Comparison of ENCODE assay signal across 21 mouse cellular contexts in the genomic region with DNA sequence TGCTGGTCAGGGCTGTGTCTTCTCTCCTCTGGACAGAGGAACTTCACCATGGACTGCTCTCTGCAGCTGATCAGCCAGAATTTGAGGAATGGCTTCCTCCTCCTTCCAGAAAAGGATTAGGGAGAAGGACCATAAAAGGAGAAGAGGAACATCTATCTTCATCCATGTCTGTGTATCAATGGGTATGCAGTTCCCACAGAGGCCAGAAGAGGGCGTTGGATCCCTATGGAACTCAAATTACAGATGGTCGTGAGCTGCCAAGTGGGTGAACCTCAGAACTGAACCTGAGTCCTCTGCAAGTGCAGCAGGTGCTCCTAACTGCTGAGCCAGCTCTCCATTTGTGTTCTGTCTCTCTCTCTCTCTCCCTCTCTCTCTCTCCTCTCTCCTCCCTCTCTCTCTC. TPM values are rescaled to one million over a fixed set of nuclear protein-coding genes. Genes with fewer than 3 reads are reported as not detected.
A peak's percentile ranks its signal among the peaks of the same experiment; 100 is the strongest.
DNase-seq lines count a peak whose midpoint lies in the region; ATAC-seq and TF ChIP-seq lines count a peak whose summit lies in the region.
"Had no signal": no experiment of that assay in that cellular context is flagged by ENCODE, and none has a peak within 500 bp of the region (broad histone marks: within the 10 kb centered on the region; RNA-seq: fewer than 3 reads in every experiment).

No protein-coding gene starts in this region.

- H3K27ac ChIP-seq in forebrain, postnatal 0 days (ENCODE audit: low read depth, low read length) = no peak overlapping the region
- no peak overlapping the region for H3K27ac ChIP-seq in forebrain, embryonic 11.5 days (ENCODE audit: low read depth, low read length)
- H3K27ac ChIP-seq in left cerebral cortex, adult 2 months = no peak overlapping the region
- H3K27ac ChIP-seq: embryonic facial prominence, embryonic 10.5 days; hindbrain, embryonic 13.5 days; limb, embryonic 10.5 days; midbrain, embryonic 15.5 days; neural tube, embryonic 13.5 days had no signal

- H3K4me2 ChIP-seq in forebrain, postnatal 0 days (ENCODE audit: low read depth) = no peak overlapping the region
- H3K4me2 ChIP-seq in forebrain, embryonic 11.5 days (ENCODE audit: low read depth, low read length, severe bottlenecking) = no peak overlapping the region
- H3K4me2 ChIP-seq: hindbrain, embryonic 13.5 days; midbrain, embryonic 15.5 days; neural tube, embryonic 13.5 days had no signal

- WGBS in forebrain, postnatal 0 days = 88% methylated on average over 2 of the region's 2 CpGs
- 90% methylated on average over 2 of the region's 2 CpGs for WGBS in forebrain, embryonic 11.5 days

- no peaks in the 10 kb centered on the region for H3K9me3 ChIP-seq in forebrain, postnatal 0 days (ENCODE audit: low read length)
- H3K9me3 ChIP-seq in forebrain, embryonic 11.5 days (ENCODE audit: control insufficient read depth, low read length) = no peaks in the 10 kb centered on the region
- H3K9me3 ChIP-seq in E14TG2a.4 (ENCODE audit: low read length) = no peaks in the 10 kb centered on the region
- H3K9me3 ChIP-seq: embryonic facial prominence, embryonic 10.5 days; hindbrain, embryonic 13.5 days; limb, embryonic 10.5 days; midbrain, embryonic 15.5 days; neural tube, embryonic 13.5 days had no signal

- DNase-seq in forebrain, postnatal 0 days = no peak
- DNase-seq in forebrain, embryonic 11.5 days (ENCODE audit: low spot score) = no peak
- no peak for DNase-seq in left cerebral cortex, adult 2 months (ENCODE audit: extremely low spot score in 1 of 2, low spot score in 2 of 2)
- no peak for DNase-seq in left cerebral cortex, adult 11 months (ENCODE audit: low spot score)
- DNase-seq in R1 (ENCODE audit: low read depth, low spot score) = peak; percentile 55
- DNase-seq in frontal cortex, postnatal 25 days (ENCODE audit: low spot score in 2 of 2) = no peak
- DNase-seq in kidney, postnatal 4 days = no peak
- DNase-seq: cerebellum, adult 11 months; gastrocnemius, postnatal 36 days; heart, postnatal 36 days; layer of hippocampus, adult 9-11 months; lung, adult 2 months; lung, postnatal 4 days; thymus, postnatal 14 days had no signal

- H3K27me3 ChIP-seq in forebrain, postnatal 0 days (ENCODE audit: insufficient read depth, low read length) = no peaks in the 10 kb centered on the region
- H3K27me3 ChIP-seq in forebrain, embryonic 11.5 days (ENCODE audit: control insufficient read depth, insufficient read depth, low read length) = no peaks in the 10 kb centered on the region
- peaks cover 4% of the 10 kb centered on the region; the same call in 1 of the 2 replicates for H3K27me3 ChIP-seq in E14TG2a.4 (ENCODE audit: insufficient read depth, low read length)
- H3K27me3 ChIP-seq: hindbrain, embryonic 13.5 days; midbrain, embryonic 15.5 days; neural tube, embryonic 13.5 days had no signal

- H3K9ac ChIP-seq in forebrain, postnatal 0 days = no peak overlapping the region
- no peak overlapping the region for H3K9ac ChIP-seq in forebrain, embryonic 11.5 days (ENCODE audit: low read length)
- H3K9ac ChIP-seq: hindbrain, embryonic 13.5 days; midbrain, embryonic 15.5 days; neural tube, embryonic 13.5 days had no signal

- intact Hi-C loops in left cerebral cortex, adult 2 months (cut with DNase I) = no loop called here

- peaks cover 5% of the 10 kb centered on the region; the same call in 1 of the 2 replicates for H3K4me1 ChIP-seq in forebrain, postnatal 0 days (ENCODE audit: insufficient read depth)
- H3K4me1 ChIP-seq in forebrain, embryonic 11.5 days (replicated peaks; ENCODE audit: control insufficient read depth, insufficient read depth, low read length) = no peaks in the 10 kb centered on the region
- H3K4me1 ChIP-seq in E14TG2a.4 (replicated peaks; ENCODE audit: low read depth, low read length) = peaks cover 12% of the 10 kb centered on the region
- H3K4me1 ChIP-seq: neural tube, embryonic 13.5 days had no signal

- no peak overlapping the region for H3K4me3 ChIP-seq in forebrain, postnatal 0 days (ENCODE audit: low read depth, low read length)
- no peak overlapping the region for H3K4me3 ChIP-seq in forebrain, embryonic 11.5 days (ENCODE audit: low read depth, low read length)
- H3K4me3 ChIP-seq in left cerebral cortex, adult 2 months = no peak overlapping the region
- H3K4me3 ChIP-seq in E14TG2a.4 (replicated peaks; ENCODE audit: low read length) = no peak overlapping the region
- H3K4me3 ChIP-seq: embryonic facial prominence, embryonic 10.5 days; hindbrain, embryonic 13.5 days; limb, embryonic 10.5 days; midbrain, embryonic 15.5 days; myocyte; neural tube, embryonic 13.5 days had no signal

- peak; percentile 44 for TF ChIP-seq CTCF in forebrain, postnatal 0 days (IDR thresholded peaks at IDR 0.05; ENCODE audit: low read depth)
- peak; percentile 16 for TF ChIP-seq CTCF in left cerebral cortex, adult 2 months (IDR thresholded peaks at IDR 0.05)
- TF ChIP-seq CTCF in E14TG2a.4 (conservative IDR thresholded peaks at IDR 0.05; ENCODE audit: low read length) = peak; percentile 51

- H3K36me3 ChIP-seq in forebrain, postnatal 0 days (ENCODE audit: insufficient read depth) = no peaks in the 10 kb centered on the region
- no peaks in the 10 kb centered on the region for H3K36me3 ChIP-seq in forebrain, embryonic 11.5 days (ENCODE audit: control insufficient read depth, insufficient read depth, low read length)
- no peaks in the 10 kb centered on the region for H3K36me3 ChIP-seq in E14TG2a.4 (ENCODE audit: insufficient read depth, low read length)
- H3K36me3 ChIP-seq: midbrain, embryonic 15.5 days had no signal

- ATAC-seq in forebrain, postnatal 0 days = no peak
- ATAC-seq in forebrain, embryonic 11.5 days (replicated peaks; ENCODE audit: low FRiP score) = no peak
- ATAC-seq: midbrain, embryonic 15.5 days had no signal

RNA-seq across cellular contexts. Expression of gene B3glct, which starts 15.2 kb away (rescaled TPM):
- 16.5 and 19.9 TPM in 2 replicates for total RNA-seq in forebrain, postnatal 0 days (2014; rRNA removed)
- polyA plus RNA-seq in forebrain, postnatal 0 days (2015; fragmentation: Nextera tagmentation; extraction: Ambion mirVana) = 12.4 and 13.1 TPM in 2 replicates
- polyA plus RNA-seq in forebrain, embryonic 11.5 days (2014; fragmentation: Nextera tagmentation; extraction: Ambion mirVana) = 17.1 and 20.1 TPM in 2 replicates
- total RNA-seq in left cerebral cortex, adult 2 months (2021) = 10 to 100 TPM; 14.0 to 15.1 TPM

RNA-seq across cellular contexts. Expression of gene Hsph1, which starts 57.0 kb away (rescaled TPM):
- 41.2 and 49.2 TPM in 2 replicates for total RNA-seq in forebrain, postnatal 0 days (2014; rRNA removed)
- 68.4 and 78.6 TPM in 2 replicates for polyA plus RNA-seq in forebrain, postnatal 0 days (2015; fragmentation: Nextera tagmentation; extraction: Ambion mirVana)
- 144 TPM in 2 replicates for polyA plus RNA-seq in forebrain, embryonic 11.5 days (2014; fragmentation: Nextera tagmentation; extraction: Ambion mirVana)
- total RNA-seq in left cerebral cortex, adult 2 months (2021) = 100 to 1,000 TPM; 373 to 381 TPM
